Mouse (Mus musculus) intestine, embryonic 14.5 days (tissue): Measurements from ENCODE around the gene 1700001L19Rik. TPM values are rescaled to one million over a fixed set of nuclear protein-coding genes. Genes with fewer than 3 reads are reported as not detected.

Source experiments
- polyA plus RNA-seq: library from polyadenylated mRNA; unstranded; fragments of >200 nt; fragmentation: Nextera tagmentation; extraction: Ambion mirVana; gene quantifications from 2 replicates; pipeline ENCODE4 v1.2.1, GENCODE M21; 2014

The 1700001L19Rik gene
- polyA plus RNA-seq, 1 experiment from 2014 or later = 0.50 TPM

Other genes starting within 250 kb of the 1700001L19Rik start
- 19.1 and 19.2 TPM in 2 replicates for gene Mtrr, start 15.3 kb upstream of the 1700001L19Rik start, polyA plus RNA-seq
- gene Fastkd3, start 15.2 kb upstream of the 1700001L19Rik start, polyA plus RNA-seq = 34.8 and 37.3 TPM in 2 replicates